Mouse (Mus musculus): ENCODE data around the gene Itch.
"Not testable (repeated sequence)": the region's sequence is repeated elsewhere in the genome, so short reads cannot be mapped to it uniquely, and the experiment has no call there.

The Itch gene

GRCm38 (mm10) chr2:155149296-155149695 is 16.0 kb downstream of the Itch start:
- DNase-seq (ENCODE audit: low spot score in 2 of 2), result not testable (repeated sequence)

- peak in 1 of 2 experiments; percentile 42 for DNase-seq (ENCODE audit: low spot score in 2 of 2)
Observed at GRCm38 (mm10) chr2:155207419-155207818, 74.1 kb downstream of the Itch start.

- DNase-seq (ENCODE audit: low spot score in 2 of 2), result no peak
Observed at GRCm38 (mm10) chr2:155223145-155223544, 89.8 kb downstream of the Itch start.

- DNase-seq (ENCODE audit: low spot score in 2 of 2), result no peak
Observed at GRCm38 (mm10) chr2:155224721-155225120, 91.4 kb downstream of the Itch start.

- DNase-seq (ENCODE audit: low spot score in 2 of 2), result no peak
Observed at GRCm38 (mm10) chr2:155235746-155236361, 102.5 kb downstream of the Itch start.

- DNase-seq (ENCODE audit: low spot score in 2 of 2), result peak; percentile 98 to 99
Observed at GRCm38 (mm10) chr2:155236362-155236992, 103.2 kb downstream of the Itch start, which contains the start of gene Dynlrb1. TSS of gene Dynlrb1 (plus strand) at chr2:155236533.

GRCm38 (mm10) chr2:155237276-155237675 is 104.0 kb downstream of the Itch start:
- DNase-seq (ENCODE audit: low spot score in 2 of 2), result peak in 1 of 2 experiments; percentile 14

- DNase-seq (ENCODE audit: low spot score in 2 of 2), result peak in 1 of 2 experiments; percentile 46
Observed at GRCm38 (mm10) chr2:155240915-155241314, 107.6 kb downstream of the Itch start.

- no peak for DNase-seq (ENCODE audit: low spot score in 2 of 2)
Observed at GRCm38 (mm10) chr2:155242296-155242855, 109.1 kb downstream of the Itch start.

GRCm38 (mm10) chr2:155246231-155246630 is 112.9 kb downstream of the Itch start:
- DNase-seq (ENCODE audit: low spot score in 2 of 2), result no peak

- no peak for DNase-seq (ENCODE audit: low spot score in 2 of 2)
Observed at GRCm38 (mm10) chr2:155248206-155248605, 114.9 kb downstream of the Itch start.

- DNase-seq (ENCODE audit: low spot score in 2 of 2), result no peak
Observed at GRCm38 (mm10) chr2:155248718-155249117, 115.4 kb downstream of the Itch start.

GRCm38 (mm10) chr2:155249588-155249987 is 116.3 kb downstream of the Itch start:
- DNase-seq (ENCODE audit: low spot score in 2 of 2), result no peak

- no peak for DNase-seq (ENCODE audit: low spot score in 2 of 2)
Observed at GRCm38 (mm10) chr2:155265526-155265925, 132.2 kb downstream of the Itch start.

GRCm38 (mm10) chr2:155266896-155267295 is 133.6 kb downstream of the Itch start:
- DNase-seq (ENCODE audit: low spot score in 2 of 2), result no peak

GRCm38 (mm10) chr2:155271957-155272356 is 138.6 kb downstream of the Itch start:
- peak in 1 of 2 experiments; percentile 26 for DNase-seq (ENCODE audit: low spot score in 2 of 2)

- DNase-seq (ENCODE audit: low spot score in 2 of 2), result no peak
Observed at GRCm38 (mm10) chr2:155272396-155273170, 139.3 kb downstream of the Itch start.

- DNase-seq (ENCODE audit: low spot score in 2 of 2), result no peak
Observed at GRCm38 (mm10) chr2:155273603-155274002, 140.3 kb downstream of the Itch start.

GRCm38 (mm10) chr2:155276195-155276594 is 142.9 kb downstream of the Itch start, which contains the start of gene Map1lc3a:
TSS of gene Map1lc3a (plus strand) at chr2:155276297.
- peak; percentile 86 to 94 for DNase-seq (ENCODE audit: low spot score in 2 of 2)
